Mouse (Mus musculus) heart, postnatal 36 days (tissue): ENCODE measurements around the gene Obsl1. TPM values are rescaled to one million over a fixed set of nuclear protein-coding genes. Genes with fewer than 3 reads are reported as not detected.

Experiments used
- DNase-seq, 2 experiments: peaks; one replicate each; pipeline ENCODE4 v3.0.0; 2021 to 2022
- intact Hi-C: fragments of 180-260 bp; cut with DNase I; formaldehyde crosslinking; loops from one replicate; pipeline ENCODE4 v1.15.1; 2025
- total RNA-seq, 2 experiments: library from RNA; stranded (reverse); gene quantifications; 2 replicates each; pipeline ENCODE4 v1.2.3; 2021

The Obsl1 gene
- total RNA-seq, 2 experiments from 2014 or later = 130 to 136 TPM

DNA sequence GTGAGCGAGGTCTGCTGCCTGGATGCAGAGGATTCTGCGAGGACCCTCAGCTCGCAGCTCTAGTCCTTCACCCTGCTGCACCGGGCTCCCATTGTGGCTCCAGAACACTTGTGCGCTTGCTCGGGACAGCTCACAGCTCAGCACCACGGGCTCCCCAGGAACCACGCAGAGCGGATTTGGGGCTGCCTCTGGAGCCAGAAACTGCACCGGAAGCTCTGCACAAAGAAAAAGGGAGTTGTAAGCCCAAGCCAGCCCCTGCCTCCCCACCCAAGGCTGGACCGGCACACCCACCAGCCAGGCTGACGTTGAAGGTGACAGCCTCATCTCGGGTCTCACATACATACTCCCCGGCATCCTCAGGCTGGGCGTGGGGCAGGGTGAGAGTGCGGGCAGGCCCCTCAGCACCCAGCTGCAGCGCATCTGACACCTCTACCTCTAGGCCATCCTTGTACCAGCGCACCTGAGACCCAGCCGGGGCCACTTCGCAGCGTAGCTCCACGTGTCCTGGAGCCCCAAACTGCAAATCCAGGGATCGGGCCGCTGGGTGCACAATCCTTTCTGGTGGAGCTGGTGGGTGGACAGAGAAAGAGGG, 13.6 kb downstream of the Obsl1 start:
- intact Hi-C loops = no loop called here
- no peak for DNase-seq

DNA sequence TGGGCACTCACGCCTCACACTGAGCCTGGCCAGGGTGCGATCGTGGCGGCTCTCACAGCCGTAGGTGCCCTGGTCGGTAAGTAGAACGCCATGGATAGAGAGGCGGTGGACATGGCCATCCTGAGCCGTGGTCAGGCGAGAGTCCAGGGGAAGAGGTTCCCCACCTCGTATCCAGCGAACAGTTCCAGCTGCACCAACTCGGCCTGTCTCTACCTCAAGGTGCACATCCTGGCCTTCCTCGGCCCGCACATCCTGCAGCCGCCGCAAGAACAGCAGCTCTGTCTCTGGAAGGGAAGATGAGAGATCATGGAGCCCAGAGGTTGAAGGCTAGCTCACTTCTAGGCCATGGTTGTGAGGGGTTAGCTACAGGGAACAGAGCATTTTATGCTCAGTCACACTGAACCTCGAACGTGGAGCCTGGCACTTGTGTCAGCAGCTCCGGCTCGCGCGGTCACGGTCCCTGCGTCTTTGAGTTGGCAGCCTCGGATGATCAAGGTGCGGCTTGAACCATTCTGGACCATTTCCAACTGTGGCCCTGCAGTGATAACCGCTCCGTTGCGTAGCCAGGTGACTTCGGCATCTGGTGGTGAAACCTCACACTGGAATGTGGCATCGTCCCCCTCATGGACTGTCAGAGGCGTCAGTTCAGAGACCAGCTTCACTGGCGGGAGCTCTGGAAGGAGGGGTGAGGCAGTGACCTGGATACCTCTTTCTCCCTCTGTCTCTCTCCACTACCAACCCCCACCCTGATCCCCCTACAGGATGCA, 15.3 kb downstream of the Obsl1 start:
- intact Hi-C loops = no loop called here
- no peak for DNase-seq

- intact Hi-C loops = no loop called here
- DNase-seq = peak; percentile 34 to 38
Observed at GRCm38 (mm10) chr1:75487405-75488161, 18.7 kb downstream of the Obsl1 start.

GRCm38 (mm10) chr1:75487040-75487404, 19.2 kb downstream of the Obsl1 start:
- intact Hi-C loops = no loop called here
- no peak for DNase-seq

- intact Hi-C loops = no loop called here
- no peak for DNase-seq
Observed at GRCm38 (mm10) chr1:75486561-75486960, 19.7 kb downstream of the Obsl1 start.

GRCm38 (mm10) chr1:75480735-75481134, 25.5 kb downstream of the Obsl1 start:
- intact Hi-C loops = loop anchor here (2.0 kb wide), 1 partner anchor 24 kb away; no protein-coding TSS in a partner anchor
- no peak for DNase-seq

DNA sequence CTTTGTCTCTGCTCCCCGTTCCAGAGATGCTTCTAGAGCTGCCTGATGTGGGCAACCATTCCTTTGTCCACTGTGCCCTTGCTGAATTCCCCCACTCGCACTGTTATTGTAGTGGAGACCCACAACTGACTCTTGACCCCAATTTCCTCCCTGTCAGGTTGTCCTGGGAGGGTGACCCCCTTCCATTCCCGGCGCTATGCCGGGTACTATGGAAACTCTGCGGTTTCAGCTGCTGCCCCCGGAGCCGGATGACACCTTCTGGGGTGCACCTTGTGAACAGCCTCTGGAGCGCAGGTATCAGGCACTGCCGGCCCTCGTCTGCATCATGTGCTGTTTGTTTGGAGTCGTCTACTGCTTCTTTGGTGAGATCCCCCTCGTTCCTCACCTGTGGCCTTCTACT, 26.2 kb downstream of the Obsl1 start:
- no peak for DNase-seq
- intact Hi-C loops = loop anchor here (2.0 kb wide), 1 partner anchor 25 kb away; no protein-coding TSS in a partner anchor

DNA sequence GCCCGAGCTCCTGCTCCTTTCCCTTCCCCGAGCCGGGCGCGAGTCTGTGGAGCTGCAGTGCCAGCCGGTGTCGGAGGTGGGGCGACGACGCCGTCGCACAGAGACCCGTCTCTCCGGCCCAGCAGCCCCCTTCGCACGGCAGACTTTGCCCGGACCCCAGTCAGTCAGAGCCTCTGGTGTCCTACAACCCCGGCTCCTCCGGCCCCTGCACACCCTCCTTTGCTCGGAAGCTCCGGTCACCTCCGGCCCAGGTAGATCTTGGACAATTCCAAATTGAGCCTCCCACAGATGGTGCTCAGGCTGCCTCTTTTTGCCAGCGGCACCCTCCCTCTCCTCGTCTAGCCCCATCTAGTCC, 26.6 kb downstream of the Obsl1 start:
- no peak for DNase-seq
- intact Hi-C loops = loop anchor here (5.0 kb wide), 1 partner anchor 43 kb away; the partner anchor contains the start of gene Stk11ip

DNA sequence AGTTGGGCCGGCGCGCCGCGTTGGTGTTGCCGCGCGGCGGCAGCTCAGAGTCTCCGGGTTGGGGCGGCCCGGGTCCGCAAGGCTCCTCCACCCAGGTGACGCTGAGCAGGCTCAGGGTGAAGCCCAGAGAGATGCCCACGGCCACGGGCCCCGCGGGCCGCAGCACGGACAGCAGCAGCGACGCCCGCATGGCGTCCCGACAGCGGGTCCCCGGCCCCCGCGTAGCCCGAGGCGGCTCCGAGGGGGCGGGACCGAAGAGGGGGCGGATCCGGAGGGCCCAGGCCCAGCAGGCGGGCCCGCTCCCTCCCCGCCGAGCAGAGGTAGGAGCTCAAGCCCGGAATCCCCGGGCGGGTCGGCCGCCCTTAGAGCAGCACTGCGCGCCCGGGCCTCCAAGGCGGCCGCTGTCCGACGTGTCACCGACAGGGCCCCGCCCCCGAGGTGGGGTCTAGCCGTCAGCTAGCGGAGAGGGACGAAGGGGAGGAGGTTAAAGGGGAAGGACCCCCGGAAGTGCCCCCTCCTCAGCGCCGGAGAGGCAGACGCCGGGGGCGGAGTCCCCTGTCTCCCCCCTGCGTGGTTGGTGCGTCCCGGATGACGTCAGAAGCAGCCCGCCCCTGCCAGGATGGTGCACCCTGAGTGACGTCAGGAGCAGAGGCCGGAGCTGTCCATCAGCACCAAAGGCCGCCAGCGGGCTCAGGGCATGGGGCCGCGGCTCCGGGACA, 27.2 kb downstream of the Obsl1 start, which contains the start of the genes Chpf and Tmem198:
TSS of gene Chpf (minus strand) at position 392 of the 719 bp plus-strand sequence.
TSS of gene Tmem198 (plus strand) at position 617 of the 719 bp plus-strand sequence.
- DNase-seq = peak; percentile 92 to 96
- intact Hi-C loops = loop anchor here (5.0 kb wide), 1 partner anchor 43 kb away; the partner anchor contains the start of gene Stk11ip

DNA sequence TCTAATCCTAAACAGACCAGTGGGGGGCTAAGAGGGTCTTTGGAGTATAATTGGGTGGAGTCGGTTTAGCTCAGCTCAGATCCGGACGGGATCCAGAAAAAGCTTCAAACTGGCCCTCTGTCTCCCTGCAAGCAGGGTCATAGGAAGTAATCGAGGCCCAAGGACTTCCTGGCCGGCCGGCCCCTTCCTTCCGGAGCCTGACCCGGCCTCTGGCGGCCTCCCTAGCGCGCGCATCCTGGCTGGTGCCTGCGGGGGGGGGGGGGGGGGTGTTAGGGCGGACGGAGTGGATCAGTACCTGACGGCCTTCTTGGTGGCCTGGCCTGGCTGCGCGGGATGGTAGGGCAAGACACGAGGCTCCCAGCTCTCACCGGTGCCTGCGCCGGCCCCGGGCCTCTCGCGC, 27.8 kb downstream of the Obsl1 start:
- intact Hi-C loops = loop anchor here (5.0 kb wide), 1 partner anchor 44 kb away; the partner anchor contains the start of gene Stk11ip
- peak in 1 of 2 experiments; percentile 53 for DNase-seq

DNA sequence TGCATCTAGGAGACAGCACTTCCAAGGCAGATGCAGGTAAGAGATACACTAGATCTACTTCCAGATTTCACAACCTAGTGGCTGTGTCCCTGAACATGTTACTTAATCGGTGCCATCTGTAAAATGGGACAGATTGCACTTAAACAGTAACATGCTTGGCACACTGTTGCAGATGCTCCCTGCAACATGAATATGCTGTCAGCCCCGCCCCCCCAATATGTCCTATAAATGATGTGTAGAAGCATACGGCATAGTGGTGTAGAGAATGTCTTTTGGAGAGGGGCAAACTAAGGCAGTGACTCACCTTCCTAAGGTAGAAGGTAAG, 28.3 kb downstream of the Obsl1 start:
- intact Hi-C loops = loop anchor here (1.0 to 5.0 kb wide), 3 partner anchors 44 to 119 kb away; partner anchors contain the start of gene Stk11ip
- DNase-seq = no peak

DNA sequence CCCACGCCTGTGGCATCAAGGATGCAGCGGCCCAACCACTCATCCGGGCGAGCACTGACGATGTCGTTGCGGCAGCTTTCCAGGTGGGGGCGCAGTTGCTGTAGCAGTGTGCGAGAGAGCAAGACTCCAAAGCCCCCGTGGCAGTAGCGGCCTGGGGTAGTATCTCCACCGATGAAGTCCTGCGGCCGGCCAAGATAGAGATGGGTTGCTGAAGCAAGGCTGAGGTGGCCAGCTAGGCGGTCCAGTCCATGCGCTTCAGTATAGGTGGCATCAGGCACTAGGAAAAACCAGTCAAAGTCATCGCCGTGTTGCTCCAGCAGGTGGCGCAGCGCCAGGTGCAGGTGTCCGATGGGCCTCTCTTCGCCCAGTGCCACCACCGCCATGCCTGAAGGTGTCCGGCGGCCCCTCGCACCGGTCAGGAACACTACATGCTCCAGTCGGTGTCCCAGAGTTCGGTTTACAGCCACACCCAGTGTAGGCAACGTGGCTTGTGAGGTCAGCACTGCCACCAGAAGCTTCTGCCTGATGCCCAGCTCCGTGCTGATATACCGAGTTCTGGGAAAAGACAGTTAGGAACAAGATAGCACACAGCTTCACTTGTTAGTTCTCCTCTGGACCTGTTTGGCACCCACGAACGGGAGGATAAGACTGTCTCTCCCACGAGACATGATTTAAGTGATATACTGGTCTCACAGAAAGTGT, 28.8 kb downstream of the Obsl1 start:
- peak; percentile 81 to 82 for DNase-seq
- intact Hi-C loops = loop anchor here (1.0 to 5.0 kb wide), 3 partner anchors 45 to 120 kb away; partner anchors contain the start of gene Stk11ip

DNA sequence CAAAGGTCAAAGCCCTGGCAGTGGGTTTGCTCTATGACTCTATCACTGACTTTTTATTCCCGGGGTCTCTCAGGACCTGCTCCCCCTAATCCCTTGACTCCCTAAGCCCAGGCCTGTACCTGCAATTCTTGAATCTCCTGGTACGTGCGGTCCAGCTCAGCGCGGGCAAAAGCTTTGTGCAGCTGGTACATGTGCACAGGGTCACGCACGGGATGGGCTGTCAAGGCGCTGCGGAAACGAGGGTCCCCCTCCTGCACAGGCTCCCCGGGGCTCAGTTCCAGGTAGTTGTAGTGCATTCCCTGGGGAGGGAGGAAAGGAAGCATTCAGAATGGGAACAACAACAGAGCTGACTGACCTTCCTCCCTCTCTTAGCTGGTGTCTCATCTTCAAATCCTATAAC, 29.8 kb downstream of the Obsl1 start:
- intact Hi-C loops = loop anchor here (5.0 kb wide), 1 partner anchor 46 kb away; the partner anchor contains the start of gene Stk11ip
- DNase-seq = no peak

- intact Hi-C loops = no loop called here
- DNase-seq = no peak
Observed at GRCm38 (mm10) chr1:75469287-75469825, 36.9 kb downstream of the Obsl1 start.

- DNase-seq = peak; percentile 81 to 82
- intact Hi-C loops = loop anchor here (1.0 kb wide), 2 partner anchors 21 to 124 kb away; no protein-coding TSS in a partner anchor
Observed at GRCm38 (mm10) chr1:75467215-75467927, 38.9 kb downstream of the Obsl1 start.

DNA sequence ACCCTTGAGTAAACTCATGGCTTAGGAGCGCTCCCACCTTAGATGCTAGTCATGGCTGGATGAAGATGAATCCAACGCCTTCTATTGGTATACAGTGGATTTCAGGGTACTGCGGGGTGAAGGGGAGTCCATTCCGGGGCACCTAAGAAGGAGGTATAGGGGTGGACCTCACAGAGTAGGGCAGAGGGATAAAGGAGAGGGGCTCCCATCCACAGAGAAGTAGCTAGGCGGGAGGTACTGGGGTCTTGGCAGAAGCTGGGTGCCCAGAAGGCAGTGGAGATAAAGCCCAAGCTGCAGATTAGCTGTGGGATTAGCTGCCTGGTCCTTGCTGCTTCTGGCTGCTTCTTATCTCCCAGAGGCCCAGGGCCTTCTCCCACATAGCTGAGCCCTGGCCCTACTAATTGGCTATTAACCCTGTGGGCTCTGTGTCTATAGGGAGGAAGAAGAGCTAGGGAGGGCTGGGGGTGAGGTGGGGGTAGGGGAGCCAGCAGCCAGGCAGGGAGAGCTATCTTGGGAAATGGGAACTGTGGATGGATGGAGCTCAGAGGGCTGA, 42.5 kb downstream of the Obsl1 start:
- intact Hi-C loops = no loop called here
- no peak for DNase-seq

DNA sequence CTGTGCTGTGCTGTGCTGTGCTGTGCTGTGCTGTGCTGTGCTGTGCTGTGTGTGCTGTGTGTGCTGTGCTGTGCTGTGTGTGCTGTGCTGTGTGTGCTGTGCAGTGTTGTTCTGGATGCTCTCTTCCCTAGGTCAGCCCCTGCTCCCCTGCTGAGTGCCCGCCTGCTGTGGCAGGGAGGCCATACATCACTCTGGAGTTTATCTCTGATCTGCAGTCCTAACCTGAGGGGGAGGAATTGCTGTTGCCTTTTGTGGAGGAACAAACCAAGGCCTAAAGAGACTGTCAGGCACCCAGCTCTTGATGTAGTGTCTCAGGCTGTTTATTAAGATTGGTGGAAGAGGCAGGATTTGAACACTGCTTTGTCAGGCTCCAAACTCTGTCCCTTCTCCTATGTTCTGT, 43.6 kb downstream of the Obsl1 start:
- DNase-seq = no peak
- intact Hi-C loops = no loop called here

DNA sequence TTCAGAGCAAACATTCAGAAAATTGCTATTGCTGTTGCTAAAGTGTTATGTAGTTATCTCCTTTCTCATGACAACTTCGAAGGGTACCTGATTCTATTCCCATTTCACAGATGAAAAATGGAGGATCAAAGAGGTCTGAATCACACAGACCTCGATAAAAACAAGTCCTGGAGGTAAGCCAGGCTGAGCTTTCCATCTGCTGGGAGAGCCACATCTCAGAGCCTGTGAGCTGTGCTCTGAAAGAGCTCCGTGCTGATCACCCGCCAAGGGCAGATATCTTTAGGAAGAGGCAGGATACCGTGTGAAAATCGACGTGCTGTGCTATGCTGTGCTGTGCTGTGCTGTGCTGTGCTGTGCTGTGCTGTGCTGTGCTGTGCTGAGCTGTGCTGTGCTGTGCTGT, 46.0 kb downstream of the Obsl1 start:
- intact Hi-C loops = no loop called here
- DNase-seq = no peak
